Mouse (Mus musculus): ENCODE measurements around the gene Tlx2. TPM values are rescaled to one million over a fixed set of nuclear protein-coding genes. Genes with fewer than 3 reads are reported as not detected.

Gene Tlx2
- polyA plus RNA-seq, 1 experiment from 2014 or later, result not detected

DNA sequence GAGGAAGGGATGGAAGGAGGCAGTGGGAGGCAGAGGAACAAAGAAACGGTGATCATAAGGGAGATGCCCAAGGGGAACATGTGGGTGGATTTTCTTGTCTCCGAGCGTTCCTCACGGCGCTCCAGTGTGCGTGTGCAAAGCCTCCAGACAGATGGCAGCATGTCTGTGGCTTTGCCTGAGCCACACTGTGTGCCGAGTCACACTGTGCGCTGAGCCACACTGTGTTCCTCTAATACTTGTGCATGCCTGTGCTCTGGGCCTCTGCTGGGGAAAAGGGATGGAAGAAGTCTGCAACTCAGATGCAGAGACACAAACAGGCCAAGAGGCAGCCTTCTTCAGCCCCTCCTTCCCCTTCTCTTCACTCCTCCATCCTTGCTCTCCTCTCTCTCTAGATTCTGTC lies 42.8 kb downstream of the Tlx2 start:
- no peak for ATAC-seq (ENCODE audit: low FRiP score)
- Histone ChIP-seq H3K4me1 (peaks cover 9% of the 10 kb centered on the region), H3K9me3 (no peaks in the 10 kb centered on the region), H3K9ac (no peak overlapping the region), H3K27ac (no peak overlapping the region), H3K4me2 (no peak overlapping the region), H3K27me3 (peaks cover 54% of the 10 kb centered on the region), H3K4me3 (replicated peaks) (no peak overlapping the region), H3K36me3 (replicated peaks) (no peaks in the 10 kb centered on the region)
- 77% methylated on average over 8 of the region's 8 CpGs for WGBS

DNA sequence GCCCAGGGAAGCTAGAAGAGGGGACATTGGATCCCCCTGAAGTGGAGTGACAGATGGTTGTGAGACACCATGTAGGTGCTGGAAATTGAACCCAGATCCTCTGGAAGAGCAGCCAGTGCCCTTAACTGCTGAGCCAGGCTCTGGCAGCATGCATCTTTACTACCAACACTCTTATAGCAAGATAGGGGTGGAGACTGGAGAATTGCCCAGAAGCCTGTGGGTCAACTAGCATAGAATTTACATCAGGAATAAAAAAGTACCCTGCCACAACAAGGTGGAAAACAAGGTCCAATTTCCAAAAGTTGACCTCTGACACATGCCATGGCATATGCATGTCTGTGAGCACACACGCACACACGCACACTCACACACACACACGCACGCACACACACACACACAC lies 44.9 kb downstream of the Tlx2 start:
- no peak overlapping the region for H3K27ac ChIP-seq
- H3K9ac ChIP-seq, result no peak overlapping the region
- H3K27me3 ChIP-seq, result peaks cover 33% of the 10 kb centered on the region
- no peak for ATAC-seq (ENCODE audit: low FRiP score)
- H3K4me3 ChIP-seq (replicated peaks), result no peak overlapping the region
- H3K9me3 ChIP-seq, result no peaks in the 10 kb centered on the region
- peaks cover 5% of the 10 kb centered on the region for H3K4me1 ChIP-seq
- no peaks in the 10 kb centered on the region for H3K36me3 ChIP-seq (replicated peaks)
- H3K4me2 ChIP-seq, result no peak overlapping the region
- 91% methylated on average over 4 of the region's 4 CpGs for WGBS

DNA sequence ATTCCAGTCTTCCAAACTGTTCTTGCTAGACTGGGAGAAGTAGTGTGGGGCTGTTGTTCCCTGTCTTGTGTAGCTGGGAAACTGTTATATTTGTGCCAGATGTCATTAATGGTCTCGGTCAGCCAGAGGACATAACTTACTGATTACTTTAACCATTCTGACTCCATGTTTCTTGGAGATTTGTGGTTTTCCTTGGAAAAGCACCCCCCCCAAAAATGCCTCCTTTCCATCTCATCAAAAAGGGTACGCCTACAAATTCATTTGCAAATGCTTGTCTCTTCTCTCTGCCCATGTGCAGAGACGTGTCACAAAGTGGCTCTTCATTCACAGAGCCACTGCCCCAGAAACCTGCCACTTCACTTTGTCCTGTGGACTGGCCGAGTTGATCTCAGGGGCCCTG lies 45.7 kb downstream of the Tlx2 start:
- Histone ChIP-seq H3K9ac (no peak overlapping the region), H3K27me3 (peaks cover 25% of the 10 kb centered on the region), H3K4me2 (no peak overlapping the region), H3K4me1 (no peaks in the 10 kb centered on the region), H3K4me3 (replicated peaks) (no peak overlapping the region), H3K9me3 (no peaks in the 10 kb centered on the region), H3K36me3 (replicated peaks) (no peaks in the 10 kb centered on the region), H3K27ac (no peak overlapping the region)
- WGBS, result 68% methylated on average over 4 of the region's 4 CpGs
- ATAC-seq (ENCODE audit: low FRiP score), result no peak

DNA sequence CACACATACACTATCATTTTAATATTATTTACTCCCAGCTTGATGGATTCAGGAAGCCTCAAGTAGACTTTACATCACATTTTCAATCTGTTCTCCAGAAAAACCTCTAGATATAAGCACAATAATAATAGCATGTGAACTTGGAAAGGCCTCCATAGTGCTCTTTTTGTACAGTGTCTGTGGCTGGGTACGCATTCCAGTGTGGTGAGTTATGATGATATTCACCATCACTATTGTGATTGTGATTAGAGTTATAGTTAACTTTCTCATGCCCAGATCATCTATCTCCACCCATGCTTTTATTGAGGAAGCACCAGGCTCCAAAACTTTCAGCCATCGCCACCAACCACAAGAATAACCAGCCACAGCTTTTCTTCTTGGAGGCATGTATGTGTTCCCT lies 46.3 kb downstream of the Tlx2 start:
- WGBS, result 93% methylated on average over 2 of the region's 2 CpGs
- Histone ChIP-seq H3K9ac (no peak overlapping the region), H3K4me2 (no peak overlapping the region), H3K9me3 (no peaks in the 10 kb centered on the region), H3K27ac (no peak overlapping the region), H3K4me1 (no peaks in the 10 kb centered on the region), H3K27me3 (peaks cover 19% of the 10 kb centered on the region), H3K36me3 (replicated peaks) (no peaks in the 10 kb centered on the region), H3K4me3 (replicated peaks) (no peak overlapping the region)
- ATAC-seq (ENCODE audit: low FRiP score), result no peak

DNA sequence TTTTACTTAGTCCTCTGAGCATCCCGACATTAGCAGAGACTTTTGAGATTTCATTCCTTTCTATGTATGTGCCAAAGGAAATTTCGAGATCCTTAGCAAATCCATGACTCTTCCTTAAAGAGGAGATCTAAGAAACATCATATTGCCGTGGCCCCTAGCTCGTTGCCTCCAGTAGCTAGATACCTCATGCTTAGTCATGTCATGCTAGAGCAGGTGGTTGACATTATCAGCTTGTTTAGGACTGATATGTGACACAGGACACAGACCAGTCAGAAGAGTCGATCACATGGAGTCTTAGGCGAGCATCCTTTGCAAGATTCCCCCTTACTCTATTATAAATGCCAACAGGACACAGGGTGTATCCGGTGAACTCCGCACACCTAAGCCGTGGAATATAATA lies 47.1 kb downstream of the Tlx2 start:
- no peak for ATAC-seq (ENCODE audit: low FRiP score)
- H3K9me3 ChIP-seq, result no peaks in the 10 kb centered on the region
- H3K27ac ChIP-seq, result no peak overlapping the region
- WGBS, result 85% methylated on average over 9 of the region's 9 CpGs
- H3K27me3 ChIP-seq, result peaks cover 11% of the 10 kb centered on the region; the same call in 1 of the 2 replicates
- no peak overlapping the region for H3K4me3 ChIP-seq (replicated peaks)
- no peak overlapping the region for H3K9ac ChIP-seq
- no peak overlapping the region for H3K4me2 ChIP-seq
- no peaks in the 10 kb centered on the region for H3K36me3 ChIP-seq (replicated peaks)
- no peaks in the 10 kb centered on the region for H3K4me1 ChIP-seq

DNA sequence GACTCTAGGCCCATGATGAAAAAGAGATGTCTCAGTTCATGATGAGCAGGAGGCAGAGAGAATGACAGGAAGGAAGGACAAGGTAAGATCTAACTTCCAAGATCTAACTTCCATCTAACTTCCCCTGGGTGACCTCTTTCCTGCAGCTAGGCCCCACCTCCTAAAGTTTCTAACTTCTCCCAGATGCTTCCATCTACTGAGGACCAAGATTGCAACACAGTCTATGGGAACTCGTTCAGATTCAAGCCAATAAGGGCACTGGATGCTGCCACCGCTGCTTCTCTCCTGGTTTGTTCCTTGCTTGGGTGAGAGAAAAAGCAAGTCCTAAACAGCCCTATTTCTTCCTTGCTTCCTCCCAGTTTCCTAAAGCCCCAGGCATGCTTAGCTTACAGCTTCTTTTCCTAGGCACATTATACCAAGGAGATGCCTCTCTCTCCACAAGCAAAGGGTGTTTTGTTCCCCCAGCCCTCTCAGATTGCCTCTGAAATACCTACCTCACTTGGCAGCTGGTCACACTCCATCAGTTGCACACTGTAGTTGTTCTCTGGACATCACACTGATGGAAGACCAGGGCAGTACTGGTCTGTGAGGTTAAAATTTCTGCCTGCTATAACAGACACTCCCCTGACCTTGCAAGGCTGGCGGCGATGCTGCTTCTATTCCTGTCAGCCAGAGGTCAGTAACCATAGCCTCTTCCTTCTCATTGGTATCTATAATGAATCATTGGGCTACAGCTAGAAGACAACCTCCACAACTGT lies 49.1 kb downstream of the Tlx2 start:
- Histone ChIP-seq H3K9ac (no peak overlapping the region), H3K4me2 (no peak overlapping the region), H3K27ac (no peak overlapping the region), H3K36me3 (replicated peaks) (no peaks in the 10 kb centered on the region), H3K9me3 (no peaks in the 10 kb centered on the region), H3K4me1 (no peaks in the 10 kb centered on the region), H3K27me3 (no peaks in the 10 kb centered on the region), H3K4me3 (replicated peaks) (no peak overlapping the region)
- ATAC-seq (ENCODE audit: low FRiP score), result no peak
- WGBS, result 89% methylated on average over 4 of the region's 4 CpGs

DNA sequence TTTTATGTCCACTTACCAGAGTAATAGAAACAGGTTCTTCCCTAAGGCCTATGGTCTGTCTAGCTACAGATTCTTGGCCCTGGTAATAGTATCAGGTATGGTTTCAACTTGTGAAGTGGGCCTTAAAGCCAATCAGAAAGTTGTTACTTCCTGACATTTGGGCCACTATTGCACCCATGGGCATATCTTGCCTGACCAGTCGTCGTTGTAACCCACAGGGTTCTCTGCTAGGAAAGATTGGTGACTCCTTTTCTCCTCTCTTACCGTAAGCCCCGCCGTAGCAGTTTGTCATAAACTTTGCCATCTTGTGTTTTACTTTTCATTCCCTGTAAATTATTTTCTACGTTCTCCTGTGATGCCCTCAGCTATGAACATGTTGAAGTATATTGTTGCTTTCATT lies 50.0 kb downstream of the Tlx2 start:
- H3K9ac ChIP-seq, result no peak overlapping the region
- H3K36me3 ChIP-seq (replicated peaks), result no peaks in the 10 kb centered on the region
- H3K27ac ChIP-seq, result no peak overlapping the region
- 85% methylated on average over 6 of the region's 6 CpGs for whole genome bisulfite sequencing
- no peak overlapping the region for H3K4me2 ChIP-seq
- H3K9me3 ChIP-seq, result no peaks in the 10 kb centered on the region
- no peaks in the 10 kb centered on the region for H3K27me3 ChIP-seq
- ATAC-seq (ENCODE audit: low FRiP score), result no peak
- no peak overlapping the region for H3K4me3 ChIP-seq (replicated peaks)
- no peaks in the 10 kb centered on the region for H3K4me1 ChIP-seq

DNA sequence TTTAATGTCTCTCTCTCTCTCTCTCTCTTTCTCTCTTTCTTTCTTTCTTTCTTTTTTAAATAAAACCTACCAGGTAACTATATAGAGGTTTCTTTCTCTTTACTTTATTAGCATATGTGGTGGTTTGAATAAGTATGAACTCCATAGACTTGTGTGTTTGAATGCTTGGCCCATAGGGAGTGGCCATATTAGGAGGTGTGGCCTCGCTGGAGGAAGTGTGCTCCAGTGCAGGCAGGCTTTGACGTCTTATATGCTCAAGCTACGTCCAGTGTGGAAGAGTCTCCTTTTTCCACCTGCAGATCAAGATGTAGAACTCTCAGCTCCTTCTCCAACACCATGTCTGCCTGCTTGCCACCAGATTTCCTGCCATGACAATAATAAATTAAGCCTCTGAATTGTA lies 51.0 kb downstream of the Tlx2 start:
- H3K9me3 ChIP-seq, result no peaks in the 10 kb centered on the region
- no peaks in the 10 kb centered on the region for H3K4me1 ChIP-seq
- ATAC-seq (ENCODE audit: low FRiP score), result no peak
- no peak overlapping the region for H3K4me3 ChIP-seq (replicated peaks)
- H3K27ac ChIP-seq, result no peak overlapping the region
- H3K27me3 ChIP-seq, result no peaks in the 10 kb centered on the region
- 67% methylated on average over 3 of the region's 3 CpGs for WGBS
- H3K36me3 ChIP-seq (replicated peaks), result no peaks in the 10 kb centered on the region
- H3K4me2 ChIP-seq, result no peak overlapping the region
- no peak overlapping the region for H3K9ac ChIP-seq

MicroRNAs encoded within 50 kb of the gene (microRNA counts, 519-probe panel; counts per million panel counts)
- microRNA mmu-miR-3470a+mmu-miR-3470b, result not detected

Small RNA genes lying within 50 kb of the gene (microRNA-seq; reads per million reads assigned to microRNA genes)
- gene Mir3470a (not detected), gene Mir7040 (not detected)

Other genes starting within 250 kb of the Tlx2 start
- 4.6 and 5.9 TPM in 2 replicates for gene Sema4f, start 130.5 kb downstream of the Tlx2 start, polyA plus RNA-seq (2016; fragmentation: Nextera tagmentation; extraction: Ambion mirVana)
- not detected in 2 replicates for gene M1ap, start 123.4 kb downstream of the Tlx2 start, polyA plus RNA-seq (2016; fragmentation: Nextera tagmentation; extraction: Ambion mirVana)
- gene Dok1, start 36.8 kb downstream of the Tlx2 start, polyA plus RNA-seq (2016; fragmentation: Nextera tagmentation; extraction: Ambion mirVana), result 4.9 and 5.4 TPM in 2 replicates
- gene Loxl3, start 36.1 kb downstream of the Tlx2 start, polyA plus RNA-seq (2016; fragmentation: Nextera tagmentation; extraction: Ambion mirVana), result 6.2 and 8.0 TPM in 2 replicates
- gene Aup1, start 15.8 kb downstream of the Tlx2 start, polyA plus RNA-seq (2016; fragmentation: Nextera tagmentation; extraction: Ambion mirVana), result 137 and 142 TPM in 2 replicates
- gene Htra2, start 15.0 kb downstream of the Tlx2 start, polyA plus RNA-seq (2016; fragmentation: Nextera tagmentation; extraction: Ambion mirVana), result 64.3 and 65.9 TPM in 2 replicates
- 0.63 and 0.88 TPM in 2 replicates for gene Dqx1, start 12.4 kb downstream of the Tlx2 start, polyA plus RNA-seq (2016; fragmentation: Nextera tagmentation; extraction: Ambion mirVana)
- gene Pcgf1, start 7.6 kb upstream of the Tlx2 start, polyA plus RNA-seq (2016; fragmentation: Nextera tagmentation; extraction: Ambion mirVana), result 36.3 and 37.0 TPM in 2 replicates
- 0.27 TPM in 1 of 2 replicates, not detected in the other for gene Lbx2, start 16.1 kb upstream of the Tlx2 start, polyA plus RNA-seq (2016; fragmentation: Nextera tagmentation; extraction: Ambion mirVana)
- 2.6 and 3.4 TPM in 2 replicates for gene Ccdc142, start 31.3 kb upstream of the Tlx2 start, polyA plus RNA-seq (2016; fragmentation: Nextera tagmentation; extraction: Ambion mirVana)
- gene Gm42688, start 31.3 kb upstream of the Tlx2 start, polyA plus RNA-seq (2016; fragmentation: Nextera tagmentation; extraction: Ambion mirVana), result 3.4 and 3.7 TPM in 2 replicates
- gene Mrpl53, start 38.7 kb upstream of the Tlx2 start, polyA plus RNA-seq (2016; fragmentation: Nextera tagmentation; extraction: Ambion mirVana), result 117 TPM in 2 replicates
- 37.4 and 38.6 TPM in 2 replicates for gene Mogs, start 45.2 kb upstream of the Tlx2 start, polyA plus RNA-seq (2016; fragmentation: Nextera tagmentation; extraction: Ambion mirVana)
- 202 and 219 TPM in 2 replicates for gene Wbp1, start 51.3 kb upstream of the Tlx2 start, polyA plus RNA-seq (2016; fragmentation: Nextera tagmentation; extraction: Ambion mirVana)
- 19.0 and 20.6 TPM in 2 replicates for gene Ino80b, start 55.1 kb upstream of the Tlx2 start, polyA plus RNA-seq (2016; fragmentation: Nextera tagmentation; extraction: Ambion mirVana)
- 19.9 and 20.1 TPM in 2 replicates for gene Rtkn, start 65.2 kb upstream of the Tlx2 start, polyA plus RNA-seq (2016; fragmentation: Nextera tagmentation; extraction: Ambion mirVana)
- 12.5 and 15.4 TPM in 2 replicates for gene Wdr54, start 86.1 kb upstream of the Tlx2 start, polyA plus RNA-seq (2016; fragmentation: Nextera tagmentation; extraction: Ambion mirVana)
- gene 1700003E16Rik, start 86.1 kb upstream of the Tlx2 start, polyA plus RNA-seq (2016; fragmentation: Nextera tagmentation; extraction: Ambion mirVana), result 1.8 and 2.7 TPM in 2 replicates
- gene Dctn1, start 95.6 kb upstream of the Tlx2 start, polyA plus RNA-seq (2016; fragmentation: Nextera tagmentation; extraction: Ambion mirVana), result 128 and 137 TPM in 2 replicates
- 0.12 and 0.24 TPM in 2 replicates for gene Slc4a5, start 149.5 kb upstream of the Tlx2 start, polyA plus RNA-seq (2016; fragmentation: Nextera tagmentation; extraction: Ambion mirVana)